Mouse (Mus musculus): ENCODE data around the gene Poll. TPM values are rescaled to one million over a fixed set of nuclear protein-coding genes. Genes with fewer than 3 reads are reported as not detected.
A peak's percentile ranks its signal among the peaks of the same experiment; 100 is the strongest.

Gene Poll
- polyA plus RNA-seq, 1 experiment from 2014 or later = 15.0 TPM

- Histone ChIP-seq H3K9me3 (replicated peaks) (no peaks in the 10 kb centered on the region), H3K4me3 (no peak overlapping the region), H3K4me1 (replicated peaks) (peaks cover 36% of the 10 kb centered on the region), H3K27me3 (replicated peaks) (peaks cover 46% of the 10 kb centered on the region), H3K36me3 (peaks cover 11% of the 10 kb centered on the region), H3K9ac (no peak overlapping the region), H3K27ac (ENCODE audit: poor library complexity, severe bottlenecking) (no peak overlapping the region), H3K4me2 (no peak overlapping the region)
- 62% methylated on average over 7 of the region's 7 CpGs for WGBS
- no peak for ATAC-seq (ENCODE audit: insufficient number of reproducible peaks, low FRiP score)
Observed at GRCm38 (mm10) chr19:45533617-45534016, 26.7 kb downstream of the Poll start.

- peaks cover 38% of the 10 kb centered on the region for H3K4me1 ChIP-seq (replicated peaks)
- H3K4me3 ChIP-seq = no peak overlapping the region
- peaks cover 32% of the 10 kb centered on the region for H3K36me3 ChIP-seq
- WGBS = 47% methylated on average over 6 of the region's 6 CpGs
- no peaks in the 10 kb centered on the region for H3K9me3 ChIP-seq (replicated peaks)
- ATAC-seq (ENCODE audit: insufficient number of reproducible peaks, low FRiP score) = no peak
- peaks cover 27% of the 10 kb centered on the region for H3K27me3 ChIP-seq (replicated peaks)
- no peak overlapping the region for H3K9ac ChIP-seq
- H3K4me2 ChIP-seq = no peak overlapping the region
- peak overlapping the region; percentile 66 for H3K27ac ChIP-seq (ENCODE audit: poor library complexity, severe bottlenecking)
Observed at GRCm38 (mm10) chr19:45531554-45531953, 28.8 kb downstream of the Poll start.

- ATAC-seq (ENCODE audit: insufficient number of reproducible peaks, low FRiP score) = no peak
- H3K4me1 ChIP-seq (replicated peaks) = peaks cover 38% of the 10 kb centered on the region
Observed at GRCm38 (mm10) chr19:45530200-45530995, 29.9 kb downstream of the Poll start.

GRCm38 (mm10) chr19:45529294-45529693, 31.0 kb downstream of the Poll start:
- no peak overlapping the region for H3K9ac ChIP-seq
- no peak for ATAC-seq (ENCODE audit: insufficient number of reproducible peaks, low FRiP score)
- peaks cover 45% of the 10 kb centered on the region for H3K36me3 ChIP-seq
- H3K27me3 ChIP-seq (replicated peaks) = peaks cover 6% of the 10 kb centered on the region; the same call in 1 of the 2 replicates
- 69% methylated on average over 5 of the region's 5 CpGs for WGBS
- H3K4me3 ChIP-seq = no peak overlapping the region
- no peaks in the 10 kb centered on the region for H3K9me3 ChIP-seq (replicated peaks)
- H3K4me1 ChIP-seq (replicated peaks) = peaks cover 38% of the 10 kb centered on the region
- H3K4me2 ChIP-seq = no peak overlapping the region
- peak overlapping the region; percentile 66; the same call in 1 of the 2 replicates for H3K27ac ChIP-seq (ENCODE audit: poor library complexity, severe bottlenecking)

More at GRCm38 (mm10) chr19:45530200-45530995, 29.9 kb downstream of the Poll start:
- 56% methylated on average over 15 of the region's 15 CpGs for WGBS
- Histone ChIP-seq H3K27me3 (replicated peaks) (peaks cover 15% of the 10 kb centered on the region), H3K36me3 (peaks cover 36% of the 10 kb centered on the region), H3K4me3 (no peak overlapping the region), H3K27ac (ENCODE audit: poor library complexity, severe bottlenecking) (peak overlapping the region; percentile 66), H3K9ac (peak overlapping the region; percentile 10; the same call in 1 of the 2 replicates), H3K9me3 (replicated peaks) (no peaks in the 10 kb centered on the region), H3K4me2 (no peak overlapping the region)

- H3K27ac ChIP-seq (ENCODE audit: poor library complexity, severe bottlenecking) = no peak overlapping the region
- WGBS = 89% methylated on average over 10 of the region's 10 CpGs
- ATAC-seq (ENCODE audit: insufficient number of reproducible peaks, low FRiP score) = no peak
- H3K4me3 ChIP-seq = no peak overlapping the region
- no peak overlapping the region for H3K4me2 ChIP-seq
- no peak overlapping the region for H3K9ac ChIP-seq
- H3K27me3 ChIP-seq (replicated peaks) = no peaks in the 10 kb centered on the region
- peaks cover 58% of the 10 kb centered on the region for H3K36me3 ChIP-seq
- H3K9me3 ChIP-seq (replicated peaks) = no peaks in the 10 kb centered on the region
- peaks cover 38% of the 10 kb centered on the region for H3K4me1 ChIP-seq (replicated peaks)
Observed at GRCm38 (mm10) chr19:45527931-45528534, 32.3 kb downstream of the Poll start.

GRCm38 (mm10) chr19:45527382-45527781, 32.9 kb downstream of the Poll start:
- no peaks in the 10 kb centered on the region for H3K9me3 ChIP-seq (replicated peaks)
- no peak overlapping the region for H3K4me3 ChIP-seq
- H3K4me2 ChIP-seq = no peak overlapping the region
- no peaks in the 10 kb centered on the region for H3K27me3 ChIP-seq (replicated peaks)
- no peak overlapping the region for H3K27ac ChIP-seq (ENCODE audit: poor library complexity, severe bottlenecking)
- ATAC-seq (ENCODE audit: insufficient number of reproducible peaks, low FRiP score) = no peak
- H3K4me1 ChIP-seq (replicated peaks) = peaks cover 36% of the 10 kb centered on the region
- WGBS = 75% methylated on average over 7 of the region's 7 CpGs
- no peak overlapping the region for H3K9ac ChIP-seq
- H3K36me3 ChIP-seq = peaks cover 61% of the 10 kb centered on the region

- no peak overlapping the region for H3K9ac ChIP-seq
- ATAC-seq (ENCODE audit: insufficient number of reproducible peaks, low FRiP score) = no peak
- 93% methylated on average over 12 of the region's 12 CpGs for WGBS
- no peak overlapping the region for H3K27ac ChIP-seq (ENCODE audit: poor library complexity, severe bottlenecking)
- peaks cover 84% of the 10 kb centered on the region for H3K36me3 ChIP-seq
- no peak overlapping the region for H3K4me2 ChIP-seq
- H3K4me1 ChIP-seq (replicated peaks) = no peaks in the 10 kb centered on the region
- no peaks in the 10 kb centered on the region for H3K9me3 ChIP-seq (replicated peaks)
- no peaks in the 10 kb centered on the region for H3K27me3 ChIP-seq (replicated peaks)
- no peak overlapping the region for H3K4me3 ChIP-seq
Observed at GRCm38 (mm10) chr19:45516264-45516663, 44.1 kb downstream of the Poll start.

GRCm38 (mm10) chr19:45515341-45515740, 45.0 kb downstream of the Poll start:
- ATAC-seq (ENCODE audit: insufficient number of reproducible peaks, low FRiP score) = no peak
- peaks cover 74% of the 10 kb centered on the region for H3K36me3 ChIP-seq
- no peak overlapping the region for H3K9ac ChIP-seq
- no peak overlapping the region for H3K27ac ChIP-seq (ENCODE audit: poor library complexity, severe bottlenecking)
- H3K27me3 ChIP-seq (replicated peaks) = no peaks in the 10 kb centered on the region
- WGBS = 90% methylated on average over 2 of the region's 2 CpGs
- no peaks in the 10 kb centered on the region for H3K9me3 ChIP-seq (replicated peaks)
- no peak overlapping the region for H3K4me2 ChIP-seq
- H3K4me1 ChIP-seq (replicated peaks) = no peaks in the 10 kb centered on the region
- no peak overlapping the region for H3K4me3 ChIP-seq

- Histone ChIP-seq H3K27me3 (replicated peaks) (no peaks in the 10 kb centered on the region), H3K36me3 (peaks cover 41% of the 10 kb centered on the region), H3K4me2 (no peak overlapping the region), H3K4me1 (replicated peaks) (peaks cover 13% of the 10 kb centered on the region), H3K9me3 (replicated peaks) (no peaks in the 10 kb centered on the region), H3K9ac (no peak overlapping the region), H3K4me3 (no peak overlapping the region), H3K27ac (ENCODE audit: poor library complexity, severe bottlenecking) (no peak overlapping the region)
- no peak for ATAC-seq (ENCODE audit: insufficient number of reproducible peaks, low FRiP score)
- WGBS = 88% methylated on average over 4 of the region's 4 CpGs
Observed at GRCm38 (mm10) chr19:45511406-45511805, 48.9 kb downstream of the Poll start.

GRCm38 (mm10) chr19:45510680-45511079, 49.7 kb downstream of the Poll start:
- no peak overlapping the region for H3K27ac ChIP-seq (ENCODE audit: poor library complexity, severe bottlenecking)
- H3K9ac ChIP-seq = no peak overlapping the region
- no peak overlapping the region for H3K4me3 ChIP-seq
- no peaks in the 10 kb centered on the region for H3K9me3 ChIP-seq (replicated peaks)
- 65% methylated on average over 3 of the region's 3 CpGs for WGBS
- H3K4me2 ChIP-seq = no peak overlapping the region
- H3K4me1 ChIP-seq (replicated peaks) = peaks cover 14% of the 10 kb centered on the region
- peaks cover 34% of the 10 kb centered on the region for H3K36me3 ChIP-seq
- no peaks in the 10 kb centered on the region for H3K27me3 ChIP-seq (replicated peaks)
- ATAC-seq (ENCODE audit: insufficient number of reproducible peaks, low FRiP score) = no peak

GRCm38 (mm10) chr19:45507531-45507930, 52.8 kb downstream of the Poll start:
- peak overlapping the region; percentile 76 for H3K27ac ChIP-seq (ENCODE audit: poor library complexity, severe bottlenecking)
- H3K4me3 ChIP-seq = 0 out of 2 replicates have a peak overlapping the region, but pooled peaks have one; percentile 17
- peaks cover 14% of the 10 kb centered on the region for H3K4me1 ChIP-seq (replicated peaks)
- H3K27me3 ChIP-seq (replicated peaks) = no peaks in the 10 kb centered on the region
- 32% methylated on average over 19 of the region's 19 CpGs for WGBS
- peak overlapping the region; percentile 56 for H3K4me2 ChIP-seq
- H3K36me3 ChIP-seq = peaks cover 14% of the 10 kb centered on the region
- H3K9ac ChIP-seq = peak overlapping the region; percentile 56; the same call in 1 of the 2 replicates
- H3K9me3 ChIP-seq (replicated peaks) = no peaks in the 10 kb centered on the region
- ATAC-seq (ENCODE audit: insufficient number of reproducible peaks, low FRiP score) = peak; percentile 25; the same call in 1 of the 2 replicates

Measured in heart, embryonic 12.5 days (tissue).